Mouse (Mus musculus) T-cell, adult 2 months (primary cell): ENCODE results near the gene Cat.

Experiments used
- DNase-seq: peaks from one replicate; pipeline ENCODE4 v3.0.0; 2022; ENCODE audit warnings: low spot score

Gene Cat

GRCm38 (mm10) chr2:103436534-103436933 is 48.4 kb downstream of the Cat start:
- DNase-seq: no peak

GRCm38 (mm10) chr2:103435110-103435509 is 49.9 kb downstream of the Cat start:
- DNase-seq: no peak

GRCm38 (mm10) chr2:103432695-103433275 is 52.2 kb downstream of the Cat start:
- DNase-seq: no peak

GRCm38 (mm10) chr2:103430712-103431111 is 54.2 kb downstream of the Cat start:
- no peak for DNase-seq

- no peak for DNase-seq
Measured at GRCm38 (mm10) chr2:103428356-103428755, 56.6 kb downstream of the Cat start.

GRCm38 (mm10) chr2:103425456-103426063 is 59.4 kb downstream of the Cat start:
- DNase-seq: no peak

- peak; percentile 22 for DNase-seq
Measured at GRCm38 (mm10) chr2:103424349-103425026, 60.5 kb downstream of the Cat start.

- DNase-seq: no peak
Measured at GRCm38 (mm10) chr2:103423884-103424283, 61.1 kb downstream of the Cat start.

GRCm38 (mm10) chr2:103420650-103421507 is 64.1 kb downstream of the Cat start:
- DNase-seq: no peak

- DNase-seq: no peak
Measured at GRCm38 (mm10) chr2:103415774-103416173, 69.2 kb downstream of the Cat start.

- DNase-seq: no peak
Measured at GRCm38 (mm10) chr2:103413381-103413780, 71.6 kb downstream of the Cat start.

- DNase-seq: no peak
Measured at GRCm38 (mm10) chr2:103411816-103412215, 73.1 kb downstream of the Cat start.

GRCm38 (mm10) chr2:103411348-103411747 is 73.6 kb downstream of the Cat start, which contains the start of gene Elf5:
Gene Elf5, plus strand, starts transcription at chr2:103411688.
- DNase-seq: no peak

- no peak for DNase-seq
Measured at GRCm38 (mm10) chr2:103406239-103406638, 78.7 kb downstream of the Cat start.
